Mouse (Mus musculus) liver, embryonic 14 days (tissue): ENCODE results near the gene Olfr681. TPM values are rescaled to one million over a fixed set of nuclear protein-coding genes. Genes with fewer than 3 reads are reported as not detected.

Experiments used
- polyA plus RNA-seq: library from polyadenylated mRNA; depleted of rRNA; stranded (reverse); fragments of >200 nt; gene quantifications from 2 replicates; pipeline ENCODE4 v1.2.3, GENCODE M21; 2012; rRNA removed

The Olfr681 gene
- not detected in 2 replicates for polyA plus RNA-seq

DNA sequence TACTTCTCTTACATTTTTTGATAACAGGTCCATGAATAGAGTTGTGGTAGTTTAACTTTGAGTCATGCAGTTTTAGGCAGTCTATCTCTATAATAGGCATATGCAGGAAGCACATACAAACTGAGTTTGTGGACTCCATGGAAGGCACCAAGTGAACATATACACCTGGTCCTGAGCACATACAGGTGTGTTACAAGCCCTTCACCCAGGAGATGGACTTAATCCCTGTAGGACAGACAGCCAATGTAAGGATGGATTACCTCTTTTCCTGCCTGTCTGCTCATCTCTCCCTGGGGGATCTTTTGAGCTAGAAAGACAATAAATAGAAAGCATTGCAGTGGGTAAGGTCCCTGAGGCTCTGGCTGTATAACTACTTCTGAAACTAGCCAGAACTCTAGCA is at the start of gene Olfr681:
TSS of gene Olfr681 (plus strand) at position 301 of the 400 bp plus-strand sequence.

DNA sequence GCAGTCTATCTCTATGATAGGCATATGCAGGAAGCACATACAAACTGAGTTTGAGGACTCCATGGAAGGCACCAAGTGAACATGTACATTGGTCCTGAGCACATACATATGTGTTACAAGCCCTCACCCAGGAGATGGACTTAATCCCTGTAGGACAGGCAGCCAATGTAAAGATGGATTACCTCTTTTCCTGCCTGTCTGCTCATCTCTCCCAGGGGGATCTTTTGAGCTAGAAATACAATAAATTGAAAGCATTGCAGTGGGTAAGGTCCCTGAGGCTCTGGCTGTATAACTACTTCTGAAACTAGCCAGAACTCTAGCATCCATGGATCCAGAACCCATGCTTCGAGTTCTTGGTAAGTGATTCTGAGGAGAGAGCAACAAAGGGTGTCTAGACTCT is 35.7 kb upstream of the Olfr681 start, which contains the start of gene Olfr679:
TSS of gene Olfr679 (plus strand) at position 301 of the 400 bp plus-strand sequence.

DNA sequence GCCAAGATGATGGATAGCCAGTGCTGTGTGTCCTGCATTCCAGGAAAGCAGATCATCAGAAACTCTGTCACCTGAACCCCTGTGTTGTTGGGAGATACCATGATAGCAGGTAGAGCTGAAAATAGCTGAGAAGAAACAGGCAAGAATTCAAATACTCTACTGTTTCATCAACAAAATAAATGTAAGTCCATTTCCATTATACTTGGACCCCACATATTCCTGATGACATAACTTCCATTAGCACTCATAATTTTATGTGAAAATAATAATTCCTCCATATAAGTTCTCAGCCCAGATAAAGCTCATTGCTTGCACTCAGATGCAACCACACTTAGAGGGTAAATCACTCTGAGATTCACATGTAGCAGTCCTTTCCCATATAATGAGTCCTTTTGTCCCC is 23.9 kb upstream of the Olfr681 start, which contains the start of gene Olfr680-ps1:
TSS of gene Olfr680-ps1 (minus strand) at position 101 of the 400 bp plus-strand sequence.

DNA sequence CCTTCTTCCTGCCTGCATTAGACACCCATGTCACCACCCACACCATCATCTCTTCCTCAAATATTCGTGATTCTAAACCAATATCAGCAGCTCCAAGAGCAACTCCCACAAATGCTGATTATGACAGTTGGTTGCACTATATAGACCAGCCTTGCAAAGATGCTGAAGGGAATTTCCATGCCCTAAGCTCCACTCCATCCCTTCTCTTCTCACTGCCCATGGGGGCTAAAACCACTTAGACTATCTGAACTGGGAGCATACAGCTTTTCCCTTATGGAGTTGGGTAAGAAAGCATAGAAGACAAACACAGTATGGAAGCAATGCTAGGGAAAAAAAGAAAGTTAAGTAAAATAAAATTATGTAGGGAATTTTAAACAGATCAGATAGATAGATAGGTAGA is 30.3 kb downstream of the Olfr681 start, which contains the start of gene Olfr683:
TSS of gene Olfr683 (minus strand) at position 101 of the 400 bp plus-strand sequence.

DNA sequence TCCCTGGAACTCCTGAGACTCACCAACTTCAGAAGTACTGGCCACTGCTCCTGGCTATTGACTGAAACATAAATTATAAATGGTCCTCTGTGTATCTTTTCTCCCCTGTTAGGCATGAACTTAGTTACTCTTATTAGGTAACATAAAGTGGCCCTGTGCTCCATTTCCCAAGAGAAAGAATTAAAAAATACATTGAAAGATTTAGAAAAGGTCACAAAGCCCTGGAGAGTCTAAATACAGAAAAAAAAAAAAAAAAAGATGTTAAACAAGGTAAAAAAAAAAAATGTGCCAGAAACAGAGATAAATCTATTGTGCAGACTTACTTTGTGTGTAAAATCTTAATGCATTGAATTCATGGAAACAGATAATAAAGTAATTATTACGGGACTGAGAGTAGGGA is 46.9 kb downstream of the Olfr681 start, which contains the start of gene Olfr684:
TSS of gene Olfr684 (minus strand) at position 101 of the 400 bp plus-strand sequence.

Other genes with a start within 250 kb of the Olfr681 start
- not detected in 2 replicates for gene Olfr665, start 238.8 kb upstream of the Olfr681 start, polyA plus RNA-seq
- not detected in 2 replicates for gene Olfr666, start 220.9 kb upstream of the Olfr681 start, polyA plus RNA-seq
- gene Olfr667, start 195.4 kb upstream of the Olfr681 start, polyA plus RNA-seq = not detected in 2 replicates
- not detected in 2 replicates for gene Olfr668, start 188.8 kb upstream of the Olfr681 start, polyA plus RNA-seq
- not detected in 2 replicates for gene Olfr669, start 182.6 kb upstream of the Olfr681 start, polyA plus RNA-seq
- gene Olfr670, start 154.2 kb upstream of the Olfr681 start, polyA plus RNA-seq = not detected in 2 replicates
- gene Olfr671, start 137.7 kb upstream of the Olfr681 start, polyA plus RNA-seq = not detected in 2 replicates
- gene Olfr672, start 114.8 kb upstream of the Olfr681 start, polyA plus RNA-seq = not detected in 2 replicates
- not detected in 2 replicates for gene Olfr675, start 88.4 kb upstream of the Olfr681 start, polyA plus RNA-seq
- gene Olfr676, start 84.1 kb upstream of the Olfr681 start, polyA plus RNA-seq = not detected in 2 replicates
- gene Olfr677, start 65.5 kb upstream of the Olfr681 start, polyA plus RNA-seq = not detected in 2 replicates
- gene Olfr678, start 52.4 kb upstream of the Olfr681 start, polyA plus RNA-seq = not detected in 2 replicates
- not detected in 2 replicates for gene Olfr679, start 35.6 kb upstream of the Olfr681 start, polyA plus RNA-seq
- gene Olfr680-ps1, start 24.0 kb upstream of the Olfr681 start, polyA plus RNA-seq = not detected in 2 replicates
- gene Olfr683, start 30.2 kb downstream of the Olfr681 start, polyA plus RNA-seq = not detected in 2 replicates
- gene Olfr684, start 46.8 kb downstream of the Olfr681 start, polyA plus RNA-seq = not detected in 2 replicates
- not detected in 2 replicates for gene Olfr685, start 69.2 kb downstream of the Olfr681 start, polyA plus RNA-seq
- not detected in 2 replicates for gene Olfr686, start 90.6 kb downstream of the Olfr681 start, polyA plus RNA-seq
- gene Olfr688, start 171.3 kb downstream of the Olfr681 start, polyA plus RNA-seq = not detected in 2 replicates
- not detected in 2 replicates for gene Olfr689, start 194.3 kb downstream of the Olfr681 start, polyA plus RNA-seq
- not detected in 2 replicates for gene Olfr690, start 217.3 kb downstream of the Olfr681 start, polyA plus RNA-seq
- not detected in 2 replicates for gene Olfr691, start 225.4 kb downstream of the Olfr681 start, polyA plus RNA-seq